Mouse (Mus musculus): ENCODE measurements around the gene Nrip2.

Gene Nrip2

GRCm38 (mm10) chr6:128397574-128398261 is 1.4 kb upstream of the Nrip2 start:
- no peak for DNase-seq (ENCODE audit: low spot score)

- DNase-seq (ENCODE audit: low spot score): no peak
These were observed 507 bp downstream of the Nrip2 start for GRCm38 (mm10) chr6:128399421-128400185.

- no peak for DNase-seq (ENCODE audit: low spot score)
These were observed 5.6 kb downstream of the Nrip2 start for GRCm38 (mm10) chr6:128404708-128405107.

GRCm38 (mm10) chr6:128408544-128409125 is 9.5 kb downstream of the Nrip2 start:
- no peak for DNase-seq (ENCODE audit: low spot score)

GRCm38 (mm10) chr6:128410305-128410704 is 11.2 kb downstream of the Nrip2 start:
- DNase-seq (ENCODE audit: low spot score): no peak

GRCm38 (mm10) chr6:128411115-128411514 is 12.0 kb downstream of the Nrip2 start:
- DNase-seq (ENCODE audit: low spot score): peak; percentile 53

- no peak for DNase-seq (ENCODE audit: low spot score)
These were observed 17.1 kb downstream of the Nrip2 start for GRCm38 (mm10) chr6:128416169-128416568.

GRCm38 (mm10) chr6:128418076-128418475 is 19.0 kb downstream of the Nrip2 start:
- no peak for DNase-seq (ENCODE audit: low spot score)

- no peak for DNase-seq (ENCODE audit: low spot score)
These were observed 21.9 kb downstream of the Nrip2 start for GRCm38 (mm10) chr6:128421036-128421435.

GRCm38 (mm10) chr6:128421480-128421879 is 22.4 kb downstream of the Nrip2 start:
- no peak for DNase-seq (ENCODE audit: low spot score)

- DNase-seq (ENCODE audit: low spot score): no peak
These were observed 24.6 kb downstream of the Nrip2 start for GRCm38 (mm10) chr6:128423496-128424268.

GRCm38 (mm10) chr6:128424269-128425019 is 25.3 kb downstream of the Nrip2 start, which contains the start of gene Itfg2:
Gene Itfg2 (minus strand): TSS chr6:128424931.
- peak; percentile 96 for DNase-seq (ENCODE audit: low spot score)

- no peak for DNase-seq (ENCODE audit: low spot score)
These were observed 25.9 kb downstream of the Nrip2 start for GRCm38 (mm10) chr6:128425046-128425445.

GRCm38 (mm10) chr6:128427571-128427970 is 28.5 kb downstream of the Nrip2 start:
- DNase-seq (ENCODE audit: low spot score): no peak

GRCm38 (mm10) chr6:128429300-128429699 is 30.2 kb downstream of the Nrip2 start:
- no peak for DNase-seq (ENCODE audit: low spot score)

- DNase-seq (ENCODE audit: low spot score): no peak
These were observed 30.7 kb downstream of the Nrip2 start for GRCm38 (mm10) chr6:128429826-128430225.

- no peak for DNase-seq (ENCODE audit: low spot score)
These were observed 33.3 kb downstream of the Nrip2 start for GRCm38 (mm10) chr6:128432356-128432915.

- DNase-seq (ENCODE audit: low spot score): no peak
These were observed 34.5 kb downstream of the Nrip2 start for GRCm38 (mm10) chr6:128433566-128433965.

- DNase-seq (ENCODE audit: low spot score): no peak
These were observed 36.4 kb downstream of the Nrip2 start for GRCm38 (mm10) chr6:128435474-128435873.

- DNase-seq (ENCODE audit: low spot score): no peak
These were observed 37.4 kb downstream of the Nrip2 start for GRCm38 (mm10) chr6:128436356-128437005.

GRCm38 (mm10) chr6:128437288-128437687 is 38.2 kb downstream of the Nrip2 start:
- DNase-seq (ENCODE audit: low spot score): no peak

All from T-cell, adult 2 months (primary cell).